Mouse (Mus musculus): ENCODE data around the gene Rassf10.

GRCm38 (mm10) chr7:112946706-112947105 is 7.1 kb upstream of the Rassf10 start:
- no peak for TF ChIP-seq EP300 (optimal IDR thresholded peaks at IDR 0.05)
- no peak for TF ChIP-seq CTCF (IDR thresholded peaks at IDR 0.05; ENCODE audit: low read depth)

Measured in stomach, postnatal 0 days (tissue).